Mouse (Mus musculus): ENCODE results near the gene Lsamp.

DNA sequence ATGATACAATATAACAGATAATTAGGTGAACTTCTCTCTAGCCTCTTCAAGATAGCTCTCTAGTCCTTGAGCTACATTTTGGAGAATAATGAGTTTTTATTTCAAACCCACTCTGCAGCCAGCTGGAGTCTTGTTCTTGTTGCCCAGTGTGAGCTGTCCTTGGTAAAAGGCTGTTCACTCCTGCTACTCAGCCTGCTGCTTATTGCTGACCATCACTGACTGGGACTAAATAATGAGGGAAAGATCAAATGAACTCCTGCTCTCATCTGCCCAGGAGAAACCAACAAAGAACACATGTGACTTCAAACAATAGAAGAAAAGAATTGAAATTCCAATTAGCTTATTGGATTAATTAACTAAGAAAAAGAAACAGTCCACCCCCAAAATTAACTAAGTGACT is 1107.1 kb downstream of the Lsamp start:
- TF ChIP-seq POLR2A (IDR thresholded peaks at IDR 0.05; ENCODE audit: insufficient read depth, low read depth, low read length) (no peak), EP300 (IDR thresholded peaks at IDR 0.05; ENCODE audit: insufficient read depth, low read depth, low read length) (no peak)
